Mouse (Mus musculus) embryonic fibroblast, embryonic 13.5 days (primary cell): ENCODE data around the gene Car11. TPM values are rescaled to one million over a fixed set of nuclear protein-coding genes. Genes with fewer than 3 reads are reported as not detected.
"Not testable (repeated sequence)": the region's sequence is repeated elsewhere in the genome, so short reads cannot be mapped to it uniquely, and the experiment has no call there.

Source experiments
- H3K27ac ChIP-seq: 2 replicates; pipeline ENCODE4 v1.5.1; 2012; ENCODE audit warnings: low read length, control low read depth, inconsistent platforms; ENCODE audit not compliant: insufficient read depth
- H3K4me1 ChIP-seq: 2 replicates; pipeline ENCODE4 v1.6.1; 2011; ENCODE audit warnings: low read length; ENCODE audit not compliant: control insufficient read depth, insufficient read depth
- H3K4me3 ChIP-seq: 2 replicates; pipeline ENCODE4 v1.5.1; 2011; ENCODE audit warnings: mild to moderate bottlenecking, control low read depth, low read length; ENCODE audit not compliant: insufficient read depth
- CTCF ChIP-seq: IDR thresholded peaks from 2 replicates; pipeline ENCODE4 v1.5.1; 2011; ENCODE audit warnings: mild to moderate bottlenecking, control low read depth, low read length, moderate library complexity, borderline replicate concordance; ENCODE audit not compliant: insufficient read depth
- POLR2A ChIP-seq: IDR thresholded peaks from 2 replicates; pipeline ENCODE4 v1.6.1; 2011; ENCODE audit warnings: low read depth, mild to moderate bottlenecking, control low read depth, low read length, moderate library complexity
- polyA plus RNA-seq: library from polyadenylated mRNA; stranded (reverse); fragments of >200 nt; gene quantifications from 2 replicates; pipeline ENCODE4 v1.2.4, GENCODE M21; 2011; ENCODE audit warnings: low read depth; ENCODE audit not compliant: missing spikeins, insufficient read length

The Car11 gene
- polyA plus RNA-seq: 6.6 and 6.8 TPM in 2 replicates

DNA sequence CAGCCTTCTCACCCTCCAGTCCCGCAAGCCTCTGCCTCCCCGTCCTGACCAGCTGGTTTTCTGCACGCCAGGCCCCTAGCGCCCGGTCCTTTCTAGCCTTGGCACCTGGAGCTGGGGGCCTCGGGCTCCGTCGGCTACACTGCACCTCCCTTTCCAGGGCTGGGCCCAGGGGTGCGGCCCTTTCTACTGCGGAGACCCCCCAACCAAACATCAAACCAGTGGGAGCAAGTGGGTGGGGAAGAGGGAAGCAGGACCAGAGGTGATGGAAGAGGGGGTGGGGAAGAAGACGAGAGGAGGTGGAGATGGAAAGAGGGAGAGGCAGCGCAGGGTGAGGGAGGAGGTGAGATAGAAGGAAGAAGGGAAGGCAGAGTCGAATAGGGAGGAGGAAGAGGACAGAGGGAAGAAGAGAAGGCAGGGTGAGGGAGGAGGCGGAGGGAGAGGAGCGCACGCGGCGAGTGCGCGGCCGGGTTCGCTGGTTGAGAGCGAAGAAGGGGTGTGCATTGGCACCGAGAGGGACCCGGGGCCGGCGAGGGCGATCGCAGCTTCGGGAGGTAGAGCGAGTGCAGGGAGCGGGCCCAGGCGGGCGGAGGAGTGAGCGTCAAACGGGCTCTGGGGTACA lies at the start of gene Car11:
Gene Car11 (plus strand): TSS at position 321 of the 619 bp plus-strand sequence.
- Histone ChIP-seq H3K27ac (no peak within 1 kb of the TSS), H3K4me1 (0 out of 2 replicates have a peak, but pooled peaks cover 4% of the 10 kb centered on the region), H3K4me3 (peak within 1 kb of the TSS; percentile 9; the same call in 1 of the 2 replicates)
- TF ChIP-seq POLR2A (no peak), CTCF (no peak)

DNA sequence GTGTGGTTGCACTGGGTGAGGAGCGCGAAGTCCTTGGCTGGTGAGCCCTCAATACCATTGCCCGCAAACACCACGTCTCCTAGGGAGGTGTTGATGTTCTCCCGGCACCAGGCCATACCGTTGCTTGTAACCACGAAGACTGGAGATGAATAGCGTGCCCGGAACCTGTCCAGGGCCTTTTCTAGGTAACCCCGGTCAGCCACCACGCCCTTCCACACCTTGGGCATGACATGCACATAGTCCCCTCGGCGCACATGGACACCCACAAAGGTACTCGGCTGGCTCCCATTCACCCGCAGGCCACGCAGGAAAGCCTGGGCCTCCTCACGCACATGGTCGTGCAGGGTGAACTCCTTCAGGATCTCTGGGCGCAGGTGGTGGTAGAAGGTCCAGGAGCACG lies 49.2 kb upstream of the Car11 start:
- not testable (repeated sequence) for H3K4me1 ChIP-seq, H3K4me3 ChIP-seq, H3K27ac ChIP-seq

- no peak for TF ChIP-seq POLR2A
- TF ChIP-seq CTCF: no peak
- no peak overlapping the region for H3K27ac ChIP-seq
- no peak overlapping the region for H3K4me3 ChIP-seq
- no peaks in the 10 kb centered on the region for H3K4me1 ChIP-seq
Observed at GRCm38 (mm10) chr7:45654424-45655047, 45.1 kb upstream of the Car11 start.

- Histone ChIP-seq H3K27ac (no peak overlapping the region), H3K4me3 (no peak overlapping the region), H3K4me1 (no peaks in the 10 kb centered on the region)
- TF ChIP-seq POLR2A (no peak), CTCF (no peak)
Observed at GRCm38 (mm10) chr7:45660746-45661478, 38.7 kb upstream of the Car11 start.

GRCm38 (mm10) chr7:45661702-45662101 lies 37.9 kb upstream of the Car11 start:
- H3K4me3 ChIP-seq, H3K4me1 ChIP-seq, H3K27ac ChIP-seq: not testable (repeated sequence)

GRCm38 (mm10) chr7:45665303-45666138 lies 34.1 kb upstream of the Car11 start:
- Histone ChIP-seq H3K4me3 (no peak overlapping the region), H3K27ac (no peak overlapping the region), H3K4me1 (no peaks in the 10 kb centered on the region)
- TF ChIP-seq POLR2A: no peak
- no peak for TF ChIP-seq CTCF

- Histone ChIP-seq H3K4me1 (no peaks in the 10 kb centered on the region), H3K27ac (no peak within 1 kb of the TSS), H3K4me3 (no peak within 1 kb of the TSS)
- TF ChIP-seq POLR2A (no peak), CTCF (no peak)
Observed at GRCm38 (mm10) chr7:45666161-45666560, 33.5 kb upstream of the Car11 start, which contains the start of gene Fut2. Gene Fut2 (minus strand): TSS chr7:45666394.

- no peak for TF ChIP-seq POLR2A
- no peak for TF ChIP-seq CTCF
- Histone ChIP-seq H3K4me3 (no peak overlapping the region), H3K4me1 (no peaks in the 10 kb centered on the region), H3K27ac (no peak overlapping the region)
Observed at GRCm38 (mm10) chr7:45667761-45668160, 31.9 kb upstream of the Car11 start.

GRCm38 (mm10) chr7:45668921-45669320 lies 30.7 kb upstream of the Car11 start:
- no peak for TF ChIP-seq POLR2A
- TF ChIP-seq CTCF: no peak
- Histone ChIP-seq H3K4me1 (no peaks in the 10 kb centered on the region), H3K4me3 (no peak overlapping the region), H3K27ac (no peak overlapping the region)
